Mouse (Mus musculus): Measurements from ENCODE around the gene BC028528. TPM values are rescaled to one million over a fixed set of nuclear protein-coding genes. Genes with fewer than 3 reads are reported as not detected.
A peak's percentile ranks its signal among the peaks of the same experiment; 100 is the strongest.

Gene BC028528
- polyA plus RNA-seq (2016; fragmentation: Nextera tagmentation; extraction: Ambion mirVana): 10.2 and 12.4 TPM in 2 replicates

DNA sequence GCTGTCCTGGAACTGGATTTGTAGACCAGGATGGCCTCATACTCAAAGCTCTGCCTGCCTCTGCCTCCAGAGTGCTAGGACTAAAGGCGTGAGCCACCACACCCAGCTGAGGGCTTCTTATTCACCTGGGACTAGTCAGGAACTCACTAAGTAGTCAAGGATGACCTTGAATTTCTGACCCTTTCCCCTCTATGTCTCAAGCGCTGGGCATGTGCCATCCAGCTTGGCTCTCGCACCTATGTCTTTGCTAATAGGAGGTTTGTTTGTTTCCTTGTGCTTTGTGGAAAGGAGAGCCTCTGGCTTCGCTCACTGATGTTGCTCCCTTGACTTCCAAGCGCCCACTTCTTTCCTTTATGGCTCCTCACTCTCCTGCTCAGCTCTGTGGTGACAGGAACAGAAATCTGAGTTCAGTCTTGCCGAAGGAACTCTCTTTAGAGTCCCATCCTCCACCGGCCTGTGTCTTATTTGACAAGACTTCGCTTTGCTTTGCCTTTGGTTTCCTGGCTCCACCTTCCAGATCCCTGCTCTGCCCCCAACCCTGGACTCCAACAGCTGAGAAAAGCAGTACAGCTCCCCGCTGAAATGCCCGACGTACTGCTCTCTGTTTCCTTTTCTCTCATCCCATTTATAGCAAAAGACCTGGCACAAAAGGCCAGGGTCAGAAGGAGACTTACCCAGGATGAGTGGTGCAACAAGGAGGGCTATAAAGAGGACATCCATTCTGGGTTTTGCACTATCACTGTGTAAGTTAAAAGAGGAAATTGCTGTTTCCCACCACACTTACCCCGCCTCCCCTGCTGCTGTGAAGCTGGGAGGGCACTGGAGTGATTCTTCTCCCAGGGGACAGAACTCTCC lies at the start of gene BC028528:
Gene BC028528 (minus strand): TSS at position 795 of the 855 bp plus-strand sequence.
- Histone ChIP-seq H3K9me3 (no peaks in the 10 kb centered on the region), H3K4me3 (no peak within 1 kb of the TSS), H3K27ac (replicated peaks) (no peak within 1 kb of the TSS), H3K4me2 (replicated peaks) (peak within 1 kb of the TSS; percentile 6; the same call in 1 of the 2 replicates), H3K36me3 (no peaks in the 10 kb centered on the region), H3K4me1 (peaks cover 18% of the 10 kb centered on the region), H3K9ac (replicated peaks) (peak within 1 kb of the TSS; percentile 8; the same call in 1 of the 2 replicates), H3K27me3 (peaks cover 18% of the 10 kb centered on the region)
- WGBS: 28% methylated on average over 12 of the region's 12 CpGs
- ATAC-seq (ENCODE audit: low FRiP score, low read depth): no peak

GRCm38 (mm10) chr3:95938835-95939234 lies 47.0 kb upstream of the BC028528 start:
- Histone ChIP-seq H3K9me3 (no peaks in the 10 kb centered on the region), H3K4me1 (no peaks in the 10 kb centered on the region), H3K4me2 (replicated peaks) (no peak overlapping the region), H3K36me3 (peaks cover 88% of the 10 kb centered on the region), H3K4me3 (no peak overlapping the region), H3K27ac (replicated peaks) (no peak overlapping the region), H3K9ac (replicated peaks) (no peak overlapping the region), H3K27me3 (no peaks in the 10 kb centered on the region)
- no peak for ATAC-seq (ENCODE audit: low FRiP score, low read depth)
- 97% methylated on average over 15 of the region's 15 CpGs for WGBS

- no peaks in the 10 kb centered on the region for H3K4me1 ChIP-seq
- H3K4me3 ChIP-seq: no peak overlapping the region
- H3K27me3 ChIP-seq: no peaks in the 10 kb centered on the region
- no peak overlapping the region; the same call in 1 of the 2 replicates for H3K9ac ChIP-seq (replicated peaks)
- peaks cover 91% of the 10 kb centered on the region for H3K36me3 ChIP-seq
- H3K27ac ChIP-seq (replicated peaks): no peak overlapping the region
- WGBS: 98% methylated on average over 8 of the region's 8 CpGs
- H3K4me2 ChIP-seq (replicated peaks): no peak overlapping the region
- H3K9me3 ChIP-seq: no peaks in the 10 kb centered on the region
- ATAC-seq (ENCODE audit: low FRiP score, low read depth): no peak
Observed at GRCm38 (mm10) chr3:95938217-95938616, 46.4 kb upstream of the BC028528 start.

- no peak overlapping the region for H3K4me2 ChIP-seq (replicated peaks)
- 97% methylated on average over 1 of the region's 1 CpGs for WGBS
- no peak for ATAC-seq (ENCODE audit: low FRiP score, low read depth)
- peaks cover 19% of the 10 kb centered on the region for H3K4me1 ChIP-seq
- H3K9me3 ChIP-seq: no peaks in the 10 kb centered on the region
- H3K4me3 ChIP-seq: no peak overlapping the region
- no peak overlapping the region for H3K9ac ChIP-seq (replicated peaks)
- no peaks in the 10 kb centered on the region for H3K27me3 ChIP-seq
- no peak overlapping the region for H3K27ac ChIP-seq (replicated peaks)
- peaks cover 56% of the 10 kb centered on the region for H3K36me3 ChIP-seq
Observed at GRCm38 (mm10) chr3:95934448-95934847, 42.6 kb upstream of the BC028528 start.

GRCm38 (mm10) chr3:95933111-95933750 lies 41.4 kb upstream of the BC028528 start:
- peaks cover 19% of the 10 kb centered on the region for H3K4me1 ChIP-seq
- H3K9ac ChIP-seq (replicated peaks): no peak overlapping the region
- no peak overlapping the region for H3K4me2 ChIP-seq (replicated peaks)
- WGBS: 92% methylated on average over 7 of the region's 7 CpGs
- no peaks in the 10 kb centered on the region for H3K27me3 ChIP-seq
- peaks cover 44% of the 10 kb centered on the region for H3K36me3 ChIP-seq
- no peak for ATAC-seq (ENCODE audit: low FRiP score, low read depth)
- no peaks in the 10 kb centered on the region for H3K9me3 ChIP-seq
- no peak overlapping the region for H3K4me3 ChIP-seq
- H3K27ac ChIP-seq (replicated peaks): no peak overlapping the region

DNA sequence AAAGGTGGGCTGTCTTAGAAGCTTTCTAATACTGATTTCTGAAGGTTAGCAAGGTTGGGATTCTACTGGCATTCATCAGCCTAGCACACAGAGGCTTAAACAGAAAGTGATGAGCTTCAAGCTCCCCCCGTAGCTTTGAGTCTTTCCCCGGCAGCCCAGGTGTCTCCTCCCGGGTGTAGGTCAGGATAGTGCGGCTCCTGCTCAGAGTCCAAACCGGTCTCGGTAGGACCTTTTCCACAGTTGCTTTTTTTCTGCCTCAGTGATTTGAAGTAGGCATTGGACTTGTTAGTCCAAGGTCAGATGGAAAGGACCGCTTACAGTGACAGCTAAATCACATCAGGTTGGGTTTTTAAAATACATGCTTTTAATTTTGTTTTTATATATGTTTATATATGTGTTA lies 40.8 kb upstream of the BC028528 start:
- H3K9ac ChIP-seq (replicated peaks): no peak overlapping the region
- no peak overlapping the region for H3K27ac ChIP-seq (replicated peaks)
- WGBS: 96% methylated on average over 7 of the region's 7 CpGs
- H3K4me2 ChIP-seq (replicated peaks): no peak overlapping the region
- no peaks in the 10 kb centered on the region for H3K9me3 ChIP-seq
- peaks cover 19% of the 10 kb centered on the region for H3K4me1 ChIP-seq
- ATAC-seq (ENCODE audit: low FRiP score, low read depth): no peak
- H3K4me3 ChIP-seq: no peak overlapping the region
- no peaks in the 10 kb centered on the region for H3K27me3 ChIP-seq
- H3K36me3 ChIP-seq: peaks cover 37% of the 10 kb centered on the region

DNA sequence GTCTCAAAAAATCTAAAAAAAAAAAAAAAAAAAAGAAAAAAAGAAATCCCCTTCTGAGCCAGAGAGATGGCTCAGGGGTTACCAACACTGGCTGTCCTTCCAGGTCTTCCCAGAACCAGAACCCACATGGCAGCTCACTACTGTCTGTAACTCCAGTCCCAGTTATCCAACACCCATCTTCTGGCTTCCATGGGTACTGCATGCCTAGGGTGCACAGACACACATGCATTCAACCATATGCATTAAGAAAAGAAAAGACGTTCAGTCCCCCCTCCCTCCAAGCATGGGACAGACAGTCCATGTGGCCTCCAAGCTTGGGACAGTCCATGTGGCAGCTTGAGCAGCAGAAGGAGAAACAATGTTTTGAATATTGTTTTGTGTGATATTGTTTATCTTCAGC lies 40.4 kb upstream of the BC028528 start:
- Histone ChIP-seq H3K27me3 (no peaks in the 10 kb centered on the region), H3K9me3 (no peaks in the 10 kb centered on the region), H3K4me2 (replicated peaks) (no peak overlapping the region), H3K9ac (replicated peaks) (no peak overlapping the region), H3K4me3 (no peak overlapping the region), H3K36me3 (peaks cover 33% of the 10 kb centered on the region), H3K4me1 (peaks cover 19% of the 10 kb centered on the region), H3K27ac (replicated peaks) (no peak overlapping the region)
- 41% methylated on average over 1 of the region's 1 CpGs for WGBS
- ATAC-seq (ENCODE audit: low FRiP score, low read depth): no peak

DNA sequence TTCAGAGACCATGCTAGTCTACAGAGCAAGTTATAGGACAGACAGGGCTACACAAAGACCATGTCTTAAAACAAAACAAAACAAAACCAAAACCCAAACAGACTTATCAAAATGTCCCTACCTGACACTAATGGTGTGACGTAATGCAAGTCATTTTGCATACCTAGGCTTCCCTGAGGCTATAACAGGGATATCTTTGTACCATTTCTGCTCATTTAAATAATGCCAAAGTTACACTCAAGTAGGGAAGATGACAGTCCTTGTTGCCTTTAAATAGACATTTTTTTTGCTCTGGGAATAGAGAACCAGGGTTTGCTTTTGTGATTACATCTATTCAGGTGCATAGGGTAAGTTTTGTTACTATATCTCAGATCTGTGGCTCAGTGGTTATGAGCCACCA lies 39.7 kb upstream of the BC028528 start:
- no peak overlapping the region for H3K9ac ChIP-seq (replicated peaks)
- WGBS: 95% methylated on average over 1 of the region's 1 CpGs
- H3K4me1 ChIP-seq: peaks cover 19% of the 10 kb centered on the region
- no peaks in the 10 kb centered on the region for H3K9me3 ChIP-seq
- peaks cover 26% of the 10 kb centered on the region for H3K36me3 ChIP-seq
- no peak for ATAC-seq (ENCODE audit: low FRiP score, low read depth)
- no peak overlapping the region for H3K4me3 ChIP-seq
- H3K27me3 ChIP-seq: no peaks in the 10 kb centered on the region
- H3K27ac ChIP-seq (replicated peaks): no peak overlapping the region
- H3K4me2 ChIP-seq (replicated peaks): peak overlapping the region; percentile 56

- Histone ChIP-seq H3K9ac (replicated peaks) (peak overlapping the region; percentile 95), H3K4me3 (peak overlapping the region; percentile 95), H3K36me3 (peaks cover 23% of the 10 kb centered on the region), H3K4me1 (peaks cover 19% of the 10 kb centered on the region), H3K27ac (replicated peaks) (peak overlapping the region; percentile 88), H3K27me3 (no peaks in the 10 kb centered on the region), H3K4me2 (replicated peaks) (peak overlapping the region; percentile 56), H3K9me3 (no peaks in the 10 kb centered on the region)
- no peak for ATAC-seq (ENCODE audit: low FRiP score, low read depth)
- WGBS: 2% methylated on average over 5 of the region's 5 CpGs
Observed at GRCm38 (mm10) chr3:95930471-95930789, 38.6 kb upstream of the BC028528 start.

GRCm38 (mm10) chr3:95929581-95930470 lies 38.0 kb upstream of the BC028528 start:
- Histone ChIP-seq H3K27me3 (no peaks in the 10 kb centered on the region), H3K36me3 (peaks cover 17% of the 10 kb centered on the region), H3K9ac (replicated peaks) (peak overlapping the region; percentile 95), H3K9me3 (no peaks in the 10 kb centered on the region), H3K4me1 (peaks cover 19% of the 10 kb centered on the region), H3K27ac (replicated peaks) (peak overlapping the region; percentile 88), H3K4me2 (replicated peaks) (peak overlapping the region; percentile 56), H3K4me3 (peak overlapping the region; percentile 95)
- WGBS: under 1% methylated on average over 85 of the region's 105 CpGs
- peak; percentile 5; the same call in 1 of the 2 replicates for ATAC-seq (ENCODE audit: low FRiP score, low read depth)

DNA sequence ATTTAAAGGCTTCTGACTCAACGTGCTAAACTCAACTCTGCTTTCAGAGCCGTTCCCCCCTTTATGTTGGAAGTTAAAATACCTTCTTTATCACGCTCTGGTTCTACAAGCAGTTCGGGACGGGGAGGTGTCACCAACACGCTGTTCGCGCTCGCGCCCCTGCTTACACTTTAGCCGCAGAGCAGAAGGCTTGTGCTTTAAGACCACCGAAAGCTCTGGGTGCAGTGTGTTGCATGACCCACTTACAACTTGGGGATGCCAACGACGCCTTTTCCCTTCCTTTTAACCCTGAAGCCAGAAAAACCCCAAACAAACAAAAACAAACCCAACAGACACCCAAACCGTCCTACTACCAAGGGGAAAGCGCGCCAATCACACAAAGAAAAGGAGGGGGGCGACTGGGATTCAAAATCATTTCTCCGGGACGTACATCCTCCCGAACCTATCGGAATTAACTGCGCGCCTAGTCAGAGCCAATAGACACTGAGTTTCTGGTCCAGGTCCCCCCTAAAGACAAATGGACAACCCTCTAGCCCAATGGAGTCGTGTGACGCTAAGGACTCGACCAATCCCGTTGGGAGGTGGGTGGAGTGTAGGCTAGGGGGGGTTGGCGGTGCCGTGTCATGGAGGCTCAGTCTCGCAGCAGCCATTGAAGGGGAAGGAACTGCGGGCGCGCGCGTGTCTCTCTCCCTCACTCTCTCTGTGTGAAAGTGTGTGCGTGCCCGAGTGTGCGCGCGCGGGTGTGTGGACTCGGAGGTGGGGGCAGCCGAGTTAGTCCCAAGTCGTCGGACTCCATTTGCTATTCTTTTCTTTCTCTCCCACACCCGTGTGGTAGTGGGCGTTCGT lies 37.1 kb upstream of the BC028528 start, which contains the start of gene Anp32e:
Gene Anp32e (plus strand): TSS at position 589 of the 846 bp plus-strand sequence.
- H3K9me3 ChIP-seq: no peaks in the 10 kb centered on the region
- H3K27me3 ChIP-seq: no peaks in the 10 kb centered on the region
- H3K9ac ChIP-seq (replicated peaks): peak within 1 kb of the TSS; percentile 95
- H3K4me2 ChIP-seq (replicated peaks): peak within 1 kb of the TSS; percentile 56
- H3K36me3 ChIP-seq: peaks cover 7% of the 10 kb centered on the region
- WGBS: under 1% methylated on average over 49 of the region's 49 CpGs
- peaks cover 19% of the 10 kb centered on the region for H3K4me1 ChIP-seq
- H3K4me3 ChIP-seq: peak within 1 kb of the TSS; percentile 95
- peak; percentile 100 for ATAC-seq (ENCODE audit: low FRiP score, low read depth)
- H3K27ac ChIP-seq (replicated peaks): peak within 1 kb of the TSS; percentile 88
